Mouse (Mus musculus) G1E (cell line): ENCODE data around the gene Nrarp. TPM values are rescaled to one million over a fixed set of nuclear protein-coding genes. Genes with fewer than 3 reads are reported as not detected.

Source experiments
- ATAC-seq: 2 replicates; pipeline ENCODE4 v1.8.0; 2016; ENCODE audit warnings: mild to moderate bottlenecking; ENCODE audit not compliant: insufficient number of reproducible peaks, poor library complexity, low FRiP score, severe bottlenecking; ENCODE audit errors: extremely low read depth
- DNase-seq: peaks from one replicate; pipeline ENCODE4 v3.0.0; 2012; ENCODE audit warnings: low spot score
- H3K27me3 ChIP-seq: 2 replicates; pipeline ENCODE4 v1.6.1; 2012; ENCODE audit warnings: mild to moderate bottlenecking, low read length, inconsistent platforms; ENCODE audit not compliant: insufficient read depth
- H3K36me3 ChIP-seq: replicated peaks from 2 replicates; pipeline ENCODE3; 2012; ENCODE audit warnings: mild to moderate bottlenecking, inconsistent platforms
- H3K4me1 ChIP-seq: 2 replicates; pipeline ENCODE4 v1.6.1; 2012; ENCODE audit warnings: low read depth, low read length, inconsistent platforms, mixed read lengths; ENCODE audit not compliant: insufficient read depth
- H3K4me3 ChIP-seq: 2 replicates; pipeline ENCODE4 v1.5.1; 2012; ENCODE audit warnings: low read depth, mild to moderate bottlenecking, inconsistent platforms, low read length, moderate library complexity, mixed read lengths
- H3K9me3 ChIP-seq: replicated peaks from 2 replicates; pipeline ENCODE4 v1.6.1; 2012; ENCODE audit warnings: inconsistent platforms
- CTCF ChIP-seq: IDR thresholded peaks from 2 replicates; pipeline ENCODE4 v1.5.1; 2012; ENCODE audit warnings: low read depth, low read length, inconsistent platforms, mixed read lengths
- GATA1 ChIP-seq: IDR thresholded peaks from 2 replicates; pipeline ENCODE4 v1.6.1; 2012; ENCODE audit warnings: borderline replicate concordance, low read length, inconsistent platforms, mixed read lengths
- GATA2 ChIP-seq: IDR thresholded peaks from 2 replicates; pipeline ENCODE4 v1.6.1; 2012; ENCODE audit warnings: low read depth, low read length, inconsistent platforms, borderline replicate concordance
- POLR2AphosphoS5 ChIP-seq: IDR thresholded peaks from 2 replicates; pipeline ENCODE4 v1.6.1; 2012; ENCODE audit warnings: low read depth, low read length, inconsistent platforms; ENCODE audit not compliant: insufficient replicate concordance
- TAL1 ChIP-seq: conservative IDR thresholded peaks from 2 replicates; pipeline ENCODE4 v1.6.1; 2012; ENCODE audit warnings: low read depth, low read length, inconsistent platforms, mixed read lengths
- polyA plus RNA-seq: library from polyadenylated mRNA; stranded (reverse); fragments of >175 nt; gene quantifications from 2 replicates; pipeline ENCODE4 v1.2.3, GENCODE M21; 2012
- total RNA-seq, 2 experiments: library from RNA; stranded (forward) in 1 of 2; stranded (reverse) in 1 of 2; fragments of 200-1000 nt in 1 of 2; fragments of >200 nt in 1 of 2; fragmentation: Nextera tagmentation in 1 of 2; gene quantifications; 2 replicates each; pipeline ENCODE4 v1.2.3; 2014 to 2017

The Nrarp gene
- total and polyA plus RNA-seq, 3 experiments, result 0.16 TPM; not detected in 2

DNA sequence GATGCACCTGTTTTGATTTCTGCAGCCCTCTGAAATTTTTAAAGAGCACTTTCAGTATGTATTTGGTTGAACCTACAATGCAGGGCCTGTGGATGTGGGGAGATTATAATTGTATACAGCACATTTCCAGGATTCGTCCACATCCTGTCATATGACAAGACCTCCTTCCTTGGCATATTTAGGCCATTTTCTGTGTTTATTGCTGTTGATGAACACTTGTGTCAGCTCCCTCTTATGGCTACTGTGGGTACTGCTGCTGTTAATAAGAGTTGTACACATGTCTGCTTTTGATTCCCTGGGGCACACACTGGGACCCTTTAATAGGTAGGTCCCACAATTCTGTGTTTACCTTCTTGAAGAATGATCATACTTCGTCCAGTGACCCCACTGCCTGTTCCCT, 22.9 kb upstream of the Nrarp start:
- Histone ChIP-seq H3K4me1 (no peaks in the 10 kb centered on the region; the same call in 1 of the 2 replicates), H3K4me3 (no peak overlapping the region), H3K36me3 (no peaks in the 10 kb centered on the region), H3K9me3 (no peaks in the 10 kb centered on the region), H3K27me3 (peaks cover 6% of the 10 kb centered on the region; the same call in 1 of the 2 replicates)
- no peak for ATAC-seq
- DNase-seq, result no peak
- TF ChIP-seq POLR2AphosphoS5 (no peak), CTCF (peak; percentile 58)

DNA sequence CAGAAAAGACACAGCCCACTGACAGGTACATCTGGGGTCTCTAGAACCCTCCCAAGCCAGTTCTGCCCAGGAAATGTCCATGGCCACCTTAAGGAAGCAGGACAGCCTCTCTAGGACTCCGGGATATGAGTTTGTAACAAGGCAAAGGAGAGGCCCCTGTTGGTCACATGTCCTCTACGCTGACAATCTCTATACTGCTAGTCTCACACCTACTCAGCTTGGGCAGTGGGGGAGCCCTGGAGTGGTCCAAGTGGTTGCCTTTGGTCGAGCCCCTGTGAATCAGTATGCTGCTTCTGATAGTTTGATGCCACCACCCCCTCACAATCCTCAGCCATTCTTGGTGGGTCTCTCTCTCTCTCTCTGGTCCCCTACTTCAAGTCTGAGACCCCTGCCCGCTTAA, 13.1 kb upstream of the Nrarp start:
- H3K36me3 ChIP-seq, result no peaks in the 10 kb centered on the region
- H3K4me3 ChIP-seq, result peak overlapping the region; percentile 67; the same call in 1 of the 2 replicates
- no peak for ATAC-seq
- H3K4me1 ChIP-seq, result peaks cover 45% of the 10 kb centered on the region
- H3K9me3 ChIP-seq, result no peaks in the 10 kb centered on the region
- H3K27me3 ChIP-seq, result peaks cover 41% of the 10 kb centered on the region
- TF ChIP-seq POLR2AphosphoS5, result no peak
- no peak for TF ChIP-seq CTCF
- no peak for TF ChIP-seq TAL1
- TF ChIP-seq GATA2, result no peak
- no peak for TF ChIP-seq GATA1
- no peak for DNase-seq

DNA sequence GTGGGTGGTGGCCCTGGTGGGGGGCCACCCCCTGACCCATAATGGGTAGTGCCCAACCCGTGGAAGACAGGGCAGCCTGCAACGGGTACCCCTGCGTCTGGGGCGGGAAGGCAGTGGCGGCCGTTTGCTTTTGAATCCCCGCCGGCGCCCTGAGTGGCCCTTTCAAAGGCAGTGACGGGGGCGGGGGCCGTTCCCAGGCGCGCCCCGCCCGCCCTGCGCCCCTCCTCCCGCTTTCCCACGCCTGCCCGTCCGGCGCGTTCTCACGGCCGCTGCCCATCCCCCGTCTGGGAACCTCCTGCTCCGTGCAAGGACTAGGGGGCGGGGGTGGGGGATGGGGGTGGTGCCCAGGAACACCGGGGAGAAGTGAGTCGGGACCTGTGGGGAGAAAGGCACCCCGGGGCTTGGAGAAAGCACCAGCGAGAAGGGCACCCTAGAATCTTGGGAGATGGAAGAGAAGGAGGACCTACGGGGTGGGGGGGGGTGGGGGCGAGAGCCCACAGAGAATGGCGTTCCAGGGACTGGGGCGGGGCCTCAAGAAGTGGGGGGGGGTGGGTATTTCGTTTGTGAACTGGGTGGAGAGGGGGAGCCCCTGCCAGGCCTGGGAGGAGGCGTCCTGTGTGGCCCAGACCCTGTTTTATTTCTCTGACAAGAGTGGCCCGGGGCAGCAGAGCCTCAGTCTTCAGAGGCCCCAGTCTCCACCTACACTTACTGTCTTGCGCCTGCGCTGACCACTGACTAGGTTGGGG, 12.5 kb upstream of the Nrarp start:
- Histone ChIP-seq H3K4me1 (peaks cover 51% of the 10 kb centered on the region), H3K27me3 (peaks cover 42% of the 10 kb centered on the region), H3K36me3 (no peaks in the 10 kb centered on the region), H3K4me3 (peak overlapping the region; percentile 67; the same call in 1 of the 2 replicates), H3K9me3 (no peaks in the 10 kb centered on the region)
- ATAC-seq (no peak), DNase-seq (peak; percentile 62)
- no peak for TF ChIP-seq GATA2
- no peak for TF ChIP-seq GATA1
- no peak for TF ChIP-seq POLR2AphosphoS5
- TF ChIP-seq CTCF, result no peak
- TF ChIP-seq TAL1, result no peak

DNA sequence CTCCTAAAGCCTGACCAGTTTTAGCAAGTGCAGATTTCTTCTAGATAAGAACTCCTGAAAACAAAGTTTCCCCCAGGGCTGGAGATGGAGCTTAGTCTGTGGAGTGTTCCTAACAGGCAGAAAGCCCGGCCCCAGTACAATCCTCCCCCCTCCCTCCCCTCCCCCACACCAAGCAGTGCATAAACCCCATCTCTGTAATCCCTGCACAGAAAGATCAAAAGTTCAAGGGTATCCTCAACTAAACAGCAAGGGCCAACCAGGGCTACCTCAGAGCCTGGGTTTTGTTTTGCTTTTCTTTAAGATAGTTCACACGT, 11.9 kb upstream of the Nrarp start:
- ATAC-seq (no peak), DNase-seq (no peak)
- Histone ChIP-seq H3K4me3 (peak overlapping the region; percentile 67; the same call in 1 of the 2 replicates), H3K9me3 (no peaks in the 10 kb centered on the region), H3K4me1 (peaks cover 53% of the 10 kb centered on the region), H3K36me3 (no peaks in the 10 kb centered on the region), H3K27me3 (peaks cover 39% of the 10 kb centered on the region)
- TF ChIP-seq GATA1 (no peak), TAL1 (no peak), POLR2AphosphoS5 (no peak), CTCF (no peak), GATA2 (no peak)

DNA sequence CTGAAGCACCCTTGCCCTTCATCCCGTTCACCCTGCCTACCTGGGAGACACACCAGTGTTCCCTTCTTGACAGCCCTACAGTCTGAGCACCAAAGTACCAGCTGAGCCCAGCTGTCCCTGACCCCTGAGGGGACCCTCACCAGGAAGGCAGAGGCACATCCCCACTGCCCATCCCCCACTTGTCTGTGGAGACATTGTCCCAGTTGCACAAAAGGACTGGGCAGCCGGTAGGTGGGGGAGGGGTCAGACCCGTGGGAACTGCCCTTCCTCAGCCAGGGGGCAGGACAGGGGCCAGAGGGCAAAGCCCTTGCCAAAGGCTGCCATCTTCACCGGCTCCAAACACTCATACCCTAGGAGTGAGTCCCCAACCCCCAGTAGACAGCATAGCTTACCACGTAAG, 10.8 kb upstream of the Nrarp start:
- peaks cover 56% of the 10 kb centered on the region for H3K4me1 ChIP-seq
- TF ChIP-seq GATA2 (no peak), TAL1 (no peak), GATA1 (no peak), POLR2AphosphoS5 (no peak), CTCF (no peak)
- DNase-seq (no peak), ATAC-seq (no peak)
- H3K27me3 ChIP-seq, result peaks cover 40% of the 10 kb centered on the region
- H3K36me3 ChIP-seq, result no peaks in the 10 kb centered on the region
- no peaks in the 10 kb centered on the region for H3K9me3 ChIP-seq
- H3K4me3 ChIP-seq, result no peak overlapping the region

DNA sequence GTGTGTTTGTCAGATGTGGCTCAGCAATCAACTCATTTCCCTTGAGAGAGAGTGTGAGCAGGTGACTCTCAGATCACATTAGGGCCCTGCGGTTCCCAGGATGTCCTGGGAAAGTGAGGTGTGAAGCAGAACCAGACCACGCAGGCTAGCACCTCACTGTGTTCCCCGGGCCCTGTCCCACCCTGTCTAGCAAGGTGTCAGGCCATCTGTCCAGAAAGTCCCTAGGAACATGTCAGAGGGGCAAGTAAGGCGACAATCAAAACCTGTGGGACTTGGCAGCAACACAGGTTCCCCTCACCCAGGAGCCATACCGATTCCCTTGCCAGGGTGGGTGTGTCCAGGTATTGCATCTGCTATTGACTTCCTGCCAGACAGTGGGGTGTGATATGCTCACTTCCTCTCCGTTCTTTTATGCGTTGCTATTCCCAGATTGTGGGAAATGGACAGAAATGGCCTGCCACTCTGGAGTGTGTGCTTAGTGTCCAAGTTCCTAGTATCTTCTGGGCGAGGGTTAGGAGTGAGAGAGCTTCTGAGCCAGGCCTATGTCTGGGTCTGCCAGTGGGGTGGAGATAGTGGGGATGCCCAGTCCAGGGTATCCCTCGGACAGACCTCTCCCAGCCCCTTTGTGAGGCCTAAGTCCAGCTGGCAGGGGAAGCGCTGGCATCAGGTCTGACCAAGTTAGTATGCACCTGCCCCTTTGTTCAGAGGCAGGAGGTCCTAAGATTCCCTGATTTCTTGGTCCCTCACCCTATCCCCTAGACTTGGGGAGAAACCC, 10.0 kb upstream of the Nrarp start:
- DNase-seq (no peak), ATAC-seq (no peak)
- Histone ChIP-seq H3K9me3 (no peaks in the 10 kb centered on the region), H3K4me1 (peaks cover 64% of the 10 kb centered on the region), H3K27me3 (peaks cover 36% of the 10 kb centered on the region), H3K36me3 (no peaks in the 10 kb centered on the region), H3K4me3 (no peak overlapping the region)
- TF ChIP-seq TAL1 (no peak), CTCF (no peak), POLR2AphosphoS5 (no peak), GATA1 (no peak)
